In genomic region chr14:122720989-122721388, GRCm38 (mm10) we compare ENCODE assay signal across 12 mouse cellular contexts.
DNase-seq lines count a peak whose midpoint lies in the region; ATAC-seq and TF ChIP-seq lines count a peak whose summit lies in the region.
"Had no signal": no experiment of that assay in that cellular context is flagged by ENCODE, and none has a peak within 500 bp of the region (broad histone marks: within the 10 kb centered on the region; RNA-seq: fewer than 3 reads in every experiment).

No protein-coding gene starts in this region.

- no peak overlapping the region for H3K4me2 ChIP-seq in hindbrain, embryonic 16.5 days (ENCODE audit: low read length)
- no peak overlapping the region for H3K4me2 ChIP-seq in midbrain, embryonic 16.5 days (ENCODE audit: low read length)
- no peak overlapping the region for H3K4me2 ChIP-seq in kidney, embryonic 15.5 days
- H3K4me2 ChIP-seq: heart, embryonic 11.5 days had no signal

- H3K36me3 ChIP-seq in hindbrain, embryonic 16.5 days (ENCODE audit: control insufficient read depth, insufficient read depth, low read length) = no peaks in the 10 kb centered on the region
- H3K36me3 ChIP-seq in midbrain, embryonic 16.5 days (ENCODE audit: control insufficient read depth, insufficient read depth, low read length) = no peaks in the 10 kb centered on the region
- no peaks in the 10 kb centered on the region for H3K36me3 ChIP-seq in kidney, embryonic 15.5 days

- no peak overlapping the region for H3K4me3 ChIP-seq in gastrocnemius, adult 2 months
- no peak overlapping the region for H3K4me3 ChIP-seq in hindbrain, embryonic 16.5 days (ENCODE audit: low read length)
- H3K4me3 ChIP-seq in midbrain, embryonic 16.5 days (ENCODE audit: low read depth, low read length) = no peak overlapping the region
- no peak overlapping the region for H3K4me3 ChIP-seq in kidney, embryonic 15.5 days (replicated peaks)

- intact Hi-C loops in gastrocnemius, adult 2 months (cut with DNase I) = no loop called here
- intact Hi-C loops in gastrocnemius, postnatal 36 days (cut with DNase I) = no loop called here

- TF ChIP-seq CTCF in gastrocnemius, adult 2 months (IDR thresholded peaks at IDR 0.05) = no peak

- DNase-seq in gastrocnemius, adult 2 months = peak; percentile 23
- no peak for DNase-seq in gastrocnemius, postnatal 36 days
- peak; percentile 31 for DNase-seq in cerebellum, adult 9-11 months
- DNase-seq in lung, postnatal 10 days = no peak
- DNase-seq in kidney, adult 11 months = no peak
- DNase-seq: thymus, adult 18-20 months had no signal

- H3K27ac ChIP-seq in gastrocnemius, adult 2 months = no peak overlapping the region
- no peak overlapping the region for H3K27ac ChIP-seq in hindbrain, embryonic 16.5 days (ENCODE audit: low read depth, low read length)
- H3K27ac ChIP-seq in midbrain, embryonic 16.5 days (ENCODE audit: low read length) = no peak overlapping the region
- H3K27ac ChIP-seq in kidney, embryonic 15.5 days = no peak overlapping the region
- H3K27ac ChIP-seq: macrophage had no signal

- H3K27me3 ChIP-seq in hindbrain, embryonic 16.5 days (replicated peaks; ENCODE audit: control insufficient read depth, insufficient read depth, low read length) = no peaks in the 10 kb centered on the region
- no peaks in the 10 kb centered on the region for H3K27me3 ChIP-seq in midbrain, embryonic 16.5 days (ENCODE audit: control insufficient read depth, insufficient read depth, low read depth, low read length)
- no peaks in the 10 kb centered on the region for H3K27me3 ChIP-seq in kidney, embryonic 15.5 days
- H3K27me3 ChIP-seq: CH12.LX had no signal

- peaks cover 8% of the 10 kb centered on the region for H3K4me1 ChIP-seq in hindbrain, embryonic 16.5 days (ENCODE audit: control insufficient read depth, insufficient read depth, low read depth, low read length)
- peaks cover 11% of the 10 kb centered on the region for H3K4me1 ChIP-seq in midbrain, embryonic 16.5 days (ENCODE audit: control insufficient read depth, insufficient read depth, low read length)
- no peaks in the 10 kb centered on the region for H3K4me1 ChIP-seq in kidney, embryonic 15.5 days

- no peaks in the 10 kb centered on the region for H3K9me3 ChIP-seq in hindbrain, embryonic 16.5 days (ENCODE audit: control insufficient read depth, low read length)
- no peaks in the 10 kb centered on the region for H3K9me3 ChIP-seq in midbrain, embryonic 16.5 days (replicated peaks; ENCODE audit: control insufficient read depth, low read length, poor library complexity, severe bottlenecking)
- H3K9me3 ChIP-seq in kidney, embryonic 15.5 days (replicated peaks) = no peaks in the 10 kb centered on the region

- WGBS in hindbrain, embryonic 16.5 days = 13% methylated on average over 3 of the region's 3 CpGs
- WGBS in midbrain, embryonic 16.5 days = 7% methylated on average over 3 of the region's 3 CpGs
- WGBS in kidney, embryonic 15.5 days = 44% methylated on average over 3 of the region's 3 CpGs

- peak; percentile 88 for ATAC-seq in hindbrain, embryonic 16.5 days
- ATAC-seq in midbrain, embryonic 16.5 days = peak; percentile 94
- no peak for ATAC-seq in kidney, embryonic 15.5 days (replicated peaks; ENCODE audit: low FRiP score)

- no peak overlapping the region; the same call in 1 of the 2 replicates for H3K9ac ChIP-seq in hindbrain, embryonic 16.5 days (ENCODE audit: low read depth, low read length)
- peak overlapping the region; percentile 14; the same call in 1 of the 2 replicates for H3K9ac ChIP-seq in midbrain, embryonic 16.5 days (ENCODE audit: low read depth, low read length)
- H3K9ac ChIP-seq in kidney, embryonic 15.5 days = no peak overlapping the region

Comparison
In these comparisons a context has a peak if more than half of its experiments do, and no peak if none do; other contexts are left out.
1. DNase-seq: peak in gastrocnemius, adult 2 months (single experiment) and cerebellum, adult 9-11 months (single experiment); none in gastrocnemius, postnatal 36 days (0 of 2), lung, postnatal 10 days (single experiment) and kidney, adult 11 months (single experiment).